Mouse (Mus musculus): Measurements from ENCODE around the gene H1f0. TPM values are rescaled to one million over a fixed set of nuclear protein-coding genes. Genes with fewer than 3 reads are reported as not detected.

H1f0 gene
- total and polyA plus RNA-seq, 3 experiments, result 94.6 to 204 (median 109) TPM

DNA sequence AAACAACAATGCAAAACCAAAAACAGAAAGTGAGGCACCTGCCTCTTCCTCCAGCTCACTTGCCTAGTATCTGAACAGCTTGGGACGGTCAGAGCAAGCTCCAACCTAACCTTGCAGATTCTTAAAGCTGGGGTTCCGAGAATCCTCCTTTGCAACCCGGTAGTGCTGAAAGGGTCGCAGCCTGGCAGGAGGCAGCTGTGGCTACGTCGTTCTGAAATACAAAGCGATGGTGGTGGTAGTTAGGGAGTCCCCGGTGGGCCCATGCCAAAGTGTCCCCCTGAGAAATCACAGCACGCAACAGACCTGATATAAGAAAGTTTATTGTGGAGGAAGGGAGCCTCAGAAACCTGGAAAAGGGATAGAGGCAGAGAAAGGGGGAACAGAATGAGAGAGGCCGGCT lies 10.1 kb downstream of the H1f0 start:
- DNase-seq, result no peak

DNA sequence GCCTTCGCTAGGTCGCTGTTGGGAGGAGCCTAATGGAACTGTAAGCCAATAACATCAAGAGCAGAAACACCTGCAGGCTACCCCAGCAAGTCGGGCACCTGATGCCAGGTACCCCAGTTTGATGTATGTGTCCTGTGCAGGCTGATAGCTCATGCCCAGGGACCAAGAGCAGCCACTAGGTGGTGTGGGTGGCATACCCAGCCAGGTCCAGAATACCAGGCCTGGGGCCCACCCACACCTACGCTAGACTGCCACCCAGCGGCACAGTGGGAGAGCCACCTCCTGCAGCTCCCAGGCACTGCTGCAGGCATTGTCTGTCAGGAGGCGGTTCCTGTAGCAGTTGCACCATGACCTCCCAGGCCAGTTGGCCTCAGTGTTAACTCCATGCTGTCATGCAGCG lies 10.6 kb downstream of the H1f0 start:
- peak; percentile 91 for DNase-seq

DNA sequence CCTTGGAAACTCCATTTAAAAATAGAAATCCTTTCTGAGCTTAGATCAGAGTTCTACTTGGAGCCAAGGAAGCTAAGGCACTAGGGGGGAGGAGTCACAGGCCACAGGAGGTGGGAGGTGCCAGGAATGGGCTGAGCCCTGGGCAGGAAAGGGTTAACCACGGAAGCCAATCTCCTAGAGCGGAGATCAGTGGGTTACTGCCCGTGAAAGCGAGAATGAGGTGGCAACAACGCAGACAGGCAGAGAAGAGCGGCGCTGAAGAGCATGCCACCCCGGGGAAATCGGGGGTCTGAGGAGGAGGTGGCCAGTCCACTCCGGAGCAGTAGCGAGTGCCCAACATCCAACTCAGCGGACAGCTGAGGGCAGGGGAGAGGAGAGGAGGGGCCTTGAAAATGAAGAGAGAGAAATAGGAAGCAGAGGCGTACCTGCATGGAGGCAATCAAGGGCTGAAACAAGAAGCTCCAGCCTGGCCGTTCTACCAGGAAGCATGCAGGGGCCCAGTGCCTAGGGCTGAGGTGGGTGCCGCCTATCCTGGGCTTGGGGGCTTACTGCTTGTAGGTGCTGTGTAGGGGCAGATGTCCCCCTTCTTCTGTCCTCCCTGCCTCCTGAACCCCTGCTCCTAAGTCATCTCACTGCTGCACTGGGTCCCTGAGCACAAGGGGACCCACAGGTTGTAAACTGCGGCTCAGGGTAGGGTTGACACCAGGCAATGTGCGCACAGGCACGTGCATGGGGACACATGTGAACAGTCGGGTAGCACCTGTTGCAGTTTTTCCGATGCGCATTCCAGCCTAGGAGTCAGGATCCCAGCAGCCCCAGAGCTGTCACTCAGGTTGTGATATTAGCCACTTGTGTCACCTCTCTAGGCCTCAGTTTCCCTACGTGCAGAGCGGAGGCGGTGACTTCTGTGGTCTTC lies 12.5 kb downstream of the H1f0 start:
- DNase-seq, result no peak

DNA sequence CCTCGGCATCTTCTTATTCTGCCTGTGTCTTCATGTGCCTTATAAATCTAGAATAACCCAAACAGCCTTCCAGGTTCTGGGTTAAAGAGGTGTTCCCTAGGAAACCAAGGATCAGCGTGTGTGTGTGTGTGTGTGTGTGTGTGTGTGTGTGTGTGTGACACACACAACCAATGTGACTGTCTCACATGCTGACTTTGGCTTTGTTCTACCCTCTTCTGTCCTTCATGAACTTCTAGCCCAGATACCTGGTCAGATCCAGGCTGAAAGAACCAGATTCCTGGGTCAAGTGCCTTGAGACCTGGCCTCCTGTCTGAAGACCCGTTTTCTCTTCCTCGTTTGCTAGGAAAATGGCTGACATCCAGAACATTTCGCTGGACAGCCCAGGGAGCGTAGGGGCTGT lies 13.3 kb downstream of the H1f0 start, which contains the start of gene Galr3:
Galr3 (plus strand) TSS at position 301 of the 400 bp plus-strand sequence.
- DNase-seq, result no peak

DNA sequence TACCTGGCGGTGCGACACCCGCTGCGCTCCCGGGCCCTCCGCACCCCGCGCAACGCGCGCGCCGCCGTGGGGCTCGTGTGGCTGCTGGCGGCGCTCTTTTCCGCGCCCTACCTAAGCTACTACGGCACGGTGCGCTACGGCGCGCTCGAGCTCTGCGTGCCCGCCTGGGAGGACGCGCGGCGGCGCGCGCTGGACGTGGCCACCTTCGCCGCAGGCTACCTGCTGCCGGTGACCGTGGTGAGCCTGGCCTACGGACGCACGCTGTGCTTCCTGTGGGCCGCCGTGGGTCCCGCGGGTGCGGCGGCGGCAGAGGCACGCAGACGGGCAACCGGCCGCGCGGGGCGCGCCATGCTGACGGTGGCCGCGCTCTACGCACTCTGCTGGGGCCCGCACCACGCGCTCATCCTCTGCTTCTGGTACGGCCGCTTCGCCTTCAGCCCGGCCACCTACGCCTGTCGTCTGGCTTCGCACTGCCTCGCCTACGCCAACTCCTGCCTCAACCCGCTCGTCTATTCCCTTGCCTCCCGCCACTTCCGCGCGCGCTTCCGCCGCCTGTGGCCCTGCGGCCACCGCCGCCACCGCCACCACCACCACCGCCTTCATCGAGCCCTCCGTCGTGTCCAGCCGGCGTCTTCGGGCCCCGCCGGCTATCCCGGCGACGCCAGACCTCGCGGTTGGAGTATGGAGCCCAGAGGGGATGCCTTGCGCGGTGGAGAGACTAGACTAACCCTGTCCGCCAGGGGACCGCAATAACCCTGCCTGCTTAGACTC lies 14.7 kb downstream of the H1f0 start:
- peak; percentile 31 for DNase-seq

DNA sequence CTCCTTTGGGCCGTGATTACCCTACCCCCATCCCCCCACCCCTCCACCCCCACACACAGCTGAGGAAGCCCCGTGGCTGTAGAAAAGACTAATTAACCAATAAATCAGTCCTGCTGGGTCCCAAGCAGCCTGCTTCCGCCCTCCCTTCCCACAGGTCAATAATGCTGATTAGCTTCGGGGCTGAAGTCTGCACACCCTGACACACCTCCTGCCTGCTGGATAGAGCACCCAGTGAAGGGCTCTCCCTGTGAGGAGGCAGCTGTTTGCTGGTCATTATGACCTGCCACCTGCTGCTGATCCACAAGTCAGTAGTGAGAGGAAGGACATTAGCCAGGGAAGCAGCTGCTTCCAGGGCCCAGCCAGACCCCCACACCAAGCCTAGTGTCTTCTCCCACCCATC lies 16.6 kb downstream of the H1f0 start:
- DNase-seq, result no peak

DNA sequence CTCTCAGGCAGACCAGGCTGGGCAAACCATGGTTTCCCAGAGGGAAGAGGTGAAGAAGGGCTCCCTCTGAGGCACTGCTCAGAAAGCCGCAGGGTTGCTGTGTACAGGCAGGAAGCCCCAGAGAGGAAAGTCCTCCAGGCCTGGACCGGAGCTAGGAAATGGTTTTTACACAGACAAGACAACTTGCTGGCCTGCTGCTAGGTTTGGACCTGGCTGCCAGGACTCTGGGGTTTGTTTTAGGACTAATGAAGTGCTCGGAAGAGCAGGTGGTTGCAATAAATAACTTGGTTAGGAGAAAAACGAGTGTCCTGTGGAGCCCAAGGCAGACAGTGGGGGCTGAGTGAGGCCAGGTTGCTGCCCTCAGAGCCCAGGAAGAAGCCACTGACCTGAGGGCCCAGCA lies 19.9 kb downstream of the H1f0 start:
- no peak for DNase-seq

DNA sequence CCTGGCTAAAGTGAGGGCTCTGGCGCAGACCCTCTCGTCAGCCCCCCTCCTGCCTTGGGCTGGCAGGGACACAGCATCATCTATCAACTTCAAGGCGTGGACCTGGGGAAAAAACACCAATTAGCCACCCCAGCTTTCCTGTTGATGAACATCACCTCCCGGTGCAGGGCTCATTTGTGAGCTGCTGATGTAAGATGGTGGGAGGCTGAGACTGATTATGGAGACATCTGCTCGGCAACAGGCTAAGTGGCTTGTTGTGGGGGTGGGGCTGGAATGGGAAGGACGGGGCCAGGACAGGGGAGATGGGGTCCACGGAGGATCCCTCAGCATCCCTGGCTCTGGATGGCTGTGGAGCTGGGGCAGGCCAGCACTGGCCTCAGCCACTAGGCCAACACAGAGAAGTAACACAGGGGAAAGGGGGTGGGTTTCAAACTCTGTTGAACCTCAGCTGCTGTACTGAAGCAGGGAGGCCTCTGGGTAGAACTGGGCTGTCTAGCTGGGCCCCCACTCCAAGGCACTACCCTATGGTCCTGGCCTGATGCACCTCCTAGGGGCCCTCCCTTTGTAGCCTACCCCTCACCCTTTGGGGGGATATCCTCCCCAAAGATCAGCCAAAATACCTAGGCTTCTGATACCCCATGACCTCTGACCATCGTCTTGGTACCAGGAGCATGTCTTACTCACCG lies 22.1 kb downstream of the H1f0 start:
- no peak for DNase-seq

DNA sequence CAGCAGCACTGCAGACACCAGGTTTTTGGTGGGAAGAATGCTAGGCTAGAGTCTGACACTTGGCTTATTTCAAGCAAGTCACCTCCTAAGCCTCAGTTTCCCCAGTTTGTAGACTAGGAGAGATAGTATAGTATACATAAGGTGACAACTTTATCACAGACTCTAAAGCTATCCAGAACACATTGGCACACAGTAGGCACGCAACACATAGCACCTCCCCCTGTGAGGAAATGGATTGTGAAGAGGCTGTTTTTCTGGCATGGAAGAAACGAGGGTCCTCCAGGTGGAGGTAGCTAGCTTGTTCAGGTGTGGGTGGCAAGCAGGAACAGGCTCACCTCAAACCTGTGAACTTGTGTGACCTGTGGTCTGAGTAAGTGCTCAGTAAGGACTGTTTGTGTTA lies 22.7 kb downstream of the H1f0 start:
- DNase-seq, result no peak

DNA sequence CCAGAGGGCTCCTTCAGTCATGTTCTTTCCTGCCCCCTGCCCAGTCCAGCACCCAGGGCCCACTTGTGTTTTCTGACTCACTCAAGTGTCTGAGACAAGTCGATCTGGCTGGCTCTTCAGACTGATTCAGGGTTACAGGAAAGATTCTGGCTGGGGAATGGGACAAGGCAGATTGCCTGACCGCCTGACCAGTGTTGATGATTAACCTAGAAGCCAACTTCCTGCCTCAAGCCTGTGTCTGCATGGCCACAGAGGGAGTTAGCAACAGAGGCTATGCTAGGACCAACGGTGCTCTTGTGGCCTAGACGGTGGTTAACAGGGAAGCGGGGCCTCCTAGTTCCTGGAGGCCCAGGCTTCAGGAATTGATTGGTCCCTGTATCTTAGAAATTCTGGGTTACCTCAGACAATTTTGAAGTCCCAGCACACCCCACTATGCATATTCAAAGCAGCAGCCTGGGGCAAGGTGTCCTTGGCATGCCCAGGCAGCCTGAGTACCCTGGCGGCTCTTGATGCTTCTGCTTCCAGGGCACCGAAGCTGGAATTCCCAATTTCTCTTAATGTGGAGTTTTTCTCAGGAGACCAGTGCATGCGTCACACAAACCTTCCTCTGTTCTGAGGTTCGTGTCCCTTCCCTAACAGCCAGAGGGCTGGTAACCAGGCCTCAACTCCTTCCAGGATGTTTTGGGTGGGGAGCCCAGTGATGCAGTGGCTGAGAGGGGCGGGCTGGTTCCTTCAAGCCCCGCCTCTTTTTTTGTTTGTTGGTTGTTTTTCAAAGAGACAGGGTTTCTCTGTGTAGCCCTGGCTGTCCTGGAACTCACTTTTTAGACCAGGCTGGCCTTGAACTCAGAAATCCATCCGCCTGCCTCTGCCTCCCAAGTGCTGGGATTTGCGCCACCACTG lies 23.5 kb downstream of the H1f0 start:
- no peak for DNase-seq

DNA sequence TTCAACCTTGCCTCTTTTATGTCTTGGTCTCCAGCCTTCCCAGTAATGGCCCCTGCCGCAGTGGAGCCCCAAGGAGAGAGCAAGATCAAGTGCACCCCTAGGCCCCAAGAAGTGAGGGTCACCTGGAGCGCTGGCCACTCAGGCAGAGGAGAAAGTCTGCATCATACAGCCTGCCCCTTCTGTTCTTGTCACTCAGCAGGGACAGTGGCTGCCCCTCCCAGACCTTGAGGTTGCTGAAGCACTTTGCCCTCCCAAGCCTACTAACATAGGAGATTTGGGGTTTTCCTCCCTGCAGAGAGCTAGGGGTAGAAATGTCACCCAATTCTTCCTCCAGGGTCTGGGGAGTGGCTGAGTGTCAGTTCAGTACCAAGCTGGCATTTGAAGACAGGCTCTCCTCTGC lies 24.1 kb downstream of the H1f0 start:
- no peak for DNase-seq

DNA sequence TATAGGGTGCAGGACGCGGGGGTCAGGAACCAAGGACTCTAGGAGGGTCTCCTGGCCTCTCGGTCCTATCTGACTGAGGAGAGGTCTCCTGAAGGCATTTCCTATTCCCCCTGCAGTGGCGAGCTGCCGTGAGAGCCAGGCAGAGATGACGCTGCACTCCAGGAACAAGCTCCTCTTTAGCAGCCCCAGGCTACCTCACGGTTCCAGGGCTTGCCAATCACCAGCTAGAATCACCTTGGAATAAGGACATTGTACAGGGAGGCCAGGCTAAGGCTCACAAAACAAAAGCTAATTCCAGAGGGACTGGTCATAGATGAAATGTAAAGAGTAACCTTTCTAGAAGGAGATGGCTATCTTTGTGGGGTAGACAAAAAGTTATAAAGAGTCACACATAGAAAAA lies 28.4 kb downstream of the H1f0 start:
- no peak for DNase-seq

DNA sequence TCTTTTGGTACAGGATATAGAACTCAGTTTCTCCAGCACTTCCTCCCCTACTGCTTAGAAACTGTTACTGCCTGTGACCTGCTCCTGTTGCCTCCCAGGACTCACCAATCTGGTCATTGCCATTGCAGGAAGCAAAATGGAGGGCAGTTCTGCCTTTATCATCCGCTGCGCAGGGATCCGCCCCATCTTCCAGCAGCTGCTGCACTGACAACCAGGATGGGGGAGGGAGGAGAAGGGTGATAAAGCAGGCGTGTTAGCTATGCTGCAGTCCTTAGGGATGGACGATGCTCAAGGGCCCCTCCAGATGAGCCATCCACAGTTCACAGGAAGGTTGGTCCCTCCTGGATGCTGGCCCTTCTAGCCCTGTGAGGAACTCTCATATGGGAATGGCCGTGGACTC lies 29.6 kb downstream of the H1f0 start:
- DNase-seq, result no peak

DNA sequence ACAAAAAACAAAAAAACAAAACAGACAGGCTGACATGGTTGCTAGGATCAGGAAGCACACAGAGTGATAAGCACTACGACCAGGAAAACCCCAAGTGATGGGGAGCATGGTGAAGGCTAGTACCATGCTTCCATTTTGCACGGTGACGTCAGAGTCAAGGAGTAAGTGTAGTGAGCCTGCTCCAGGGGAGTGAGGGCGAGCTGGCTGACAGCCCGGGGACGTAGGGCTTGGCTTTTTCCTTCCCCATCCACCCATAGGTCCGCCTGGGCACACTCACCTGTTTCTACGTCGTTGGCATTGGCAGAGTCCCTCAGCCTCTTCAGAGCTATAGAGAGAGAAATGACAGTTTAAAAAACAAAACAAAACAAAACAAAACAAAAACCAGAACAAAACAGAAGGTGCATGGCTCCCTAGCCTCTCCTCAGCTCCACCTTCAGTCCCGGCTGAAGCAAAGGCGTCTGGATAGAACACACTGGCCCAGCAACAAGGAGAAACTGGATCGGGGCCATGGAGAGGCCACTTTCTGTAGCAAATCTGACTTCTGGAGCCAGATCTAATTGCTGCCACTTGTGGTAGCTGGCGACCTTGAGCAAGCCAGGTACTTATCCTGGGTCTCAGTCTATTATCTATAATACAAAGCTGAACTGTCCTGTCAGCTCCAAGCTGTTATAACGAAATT lies 32.8 kb downstream of the H1f0 start:
- no peak for DNase-seq

DNA sequence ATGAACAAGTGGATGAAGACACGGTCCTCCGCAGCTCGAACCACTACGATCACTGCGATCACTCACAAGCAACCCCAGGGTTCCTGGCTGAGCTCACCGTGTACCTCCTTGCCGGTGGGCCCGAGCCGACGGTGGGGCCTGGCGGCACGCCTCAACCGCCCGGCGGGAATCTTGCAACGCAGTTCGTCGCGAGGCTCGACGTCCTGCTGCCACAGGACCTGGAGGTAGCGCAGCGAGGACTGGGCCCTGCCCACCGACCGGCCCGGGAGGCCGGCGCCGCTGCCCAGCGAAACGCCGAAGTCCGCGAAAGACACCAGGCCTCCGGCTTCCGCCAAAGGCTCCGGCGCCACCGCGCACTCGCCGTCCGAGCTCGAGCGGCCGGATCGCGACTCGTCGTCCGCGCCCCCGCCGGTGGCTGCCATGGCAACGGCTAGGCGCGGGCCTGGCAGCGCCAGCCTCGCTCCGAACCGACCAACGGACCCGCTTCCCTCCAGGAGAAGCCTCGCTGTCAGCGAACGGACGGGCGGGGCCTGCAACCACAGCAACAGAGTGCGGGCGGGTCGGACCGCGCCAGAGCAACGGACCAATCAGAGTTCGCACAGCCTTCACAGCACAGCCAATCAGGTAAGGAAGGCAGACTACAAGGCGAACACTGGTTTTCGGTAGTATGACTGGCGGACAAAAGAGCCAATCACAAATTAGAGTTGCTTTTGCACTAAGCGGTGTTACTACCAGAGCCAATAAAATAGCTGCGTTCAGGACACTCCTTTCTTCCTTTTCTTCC lies 34.3 kb downstream of the H1f0 start, which contains the start of gene Ankrd54:
Ankrd54 (minus strand) TSS at position 518 of the 784 bp plus-strand sequence.
- peak; percentile 98 for DNase-seq

DNA sequence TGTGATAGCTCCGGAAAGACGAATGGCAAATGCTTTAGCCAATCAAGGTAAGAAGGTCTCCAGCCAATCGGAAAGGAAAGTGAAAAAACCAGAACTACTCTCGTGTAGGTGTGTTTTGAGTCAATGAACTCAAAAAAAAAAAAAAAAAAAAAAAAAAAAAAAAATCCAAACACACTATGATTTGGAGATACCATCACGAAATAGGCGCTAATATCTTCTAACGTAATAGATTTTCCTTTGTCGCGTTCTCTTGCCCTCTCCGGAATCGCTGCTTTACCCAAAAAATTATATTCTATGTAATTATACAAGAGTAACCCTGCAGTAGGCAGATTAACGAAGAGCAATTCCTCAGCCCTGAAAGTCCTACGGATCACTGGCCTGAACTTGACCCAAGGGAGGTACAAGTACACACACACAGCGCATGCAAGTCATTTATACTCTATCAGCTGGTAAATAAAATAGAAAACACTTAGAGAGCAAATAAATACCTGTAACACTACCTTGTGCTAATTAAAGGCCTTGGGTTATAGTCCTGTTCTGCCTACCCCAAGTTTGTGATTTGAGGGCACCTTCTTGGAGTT lies 35.0 kb downstream of the H1f0 start:
- no peak for DNase-seq

DNA sequence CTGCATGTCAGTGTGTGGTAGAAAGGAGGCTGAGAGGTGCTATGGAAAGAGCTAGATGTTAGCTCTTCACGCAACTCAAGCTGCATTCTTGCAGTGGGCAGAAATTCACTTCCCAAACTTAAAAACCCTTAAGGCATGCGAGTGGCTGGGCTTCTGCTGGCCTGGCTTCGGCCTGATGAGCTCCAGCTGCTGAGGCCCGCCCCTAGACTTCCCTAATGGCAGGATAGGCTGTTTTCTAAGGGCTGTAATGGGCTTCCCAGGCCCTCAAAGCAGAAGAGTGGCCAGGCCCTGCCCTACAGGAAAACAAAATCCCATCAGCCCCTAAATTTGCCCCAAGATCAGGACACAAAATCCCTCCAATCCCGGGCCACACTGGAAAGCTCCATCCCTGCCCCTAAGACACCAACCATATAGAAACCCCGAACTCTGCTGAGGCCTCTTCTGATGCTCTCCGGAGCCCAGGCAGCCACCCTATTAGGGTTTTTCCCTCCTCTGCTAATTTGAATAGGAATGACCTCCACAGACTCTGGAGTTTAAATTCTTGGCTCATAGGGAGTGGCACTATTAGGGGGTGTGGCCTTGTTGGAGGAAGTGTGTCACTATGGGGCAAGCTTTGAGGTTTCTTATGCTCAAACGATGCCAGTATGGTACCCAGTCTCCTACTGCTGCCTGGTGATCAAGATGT lies 37.0 kb downstream of the H1f0 start:
- no peak for DNase-seq

DNA sequence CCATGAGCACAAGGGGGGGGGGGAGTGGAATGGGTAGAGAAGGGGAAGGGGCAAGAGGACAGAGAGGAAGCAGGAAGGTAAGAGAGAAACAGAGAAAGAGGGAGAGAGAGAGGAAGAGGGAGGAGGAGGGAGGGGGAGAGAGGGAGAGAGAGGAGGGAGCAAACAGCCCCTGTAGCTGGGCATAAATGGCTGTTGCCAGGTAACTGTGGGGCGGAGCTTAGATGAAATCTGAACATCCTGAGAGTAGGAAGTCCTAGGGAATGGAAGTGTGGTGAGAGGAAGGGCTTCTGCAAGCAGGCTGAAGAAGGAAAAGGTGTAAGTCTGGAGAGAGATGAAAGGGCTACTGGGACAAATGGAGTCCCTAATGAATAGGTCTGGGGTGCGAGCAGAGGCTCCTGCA lies 38.0 kb downstream of the H1f0 start:
- no peak for DNase-seq

DNA sequence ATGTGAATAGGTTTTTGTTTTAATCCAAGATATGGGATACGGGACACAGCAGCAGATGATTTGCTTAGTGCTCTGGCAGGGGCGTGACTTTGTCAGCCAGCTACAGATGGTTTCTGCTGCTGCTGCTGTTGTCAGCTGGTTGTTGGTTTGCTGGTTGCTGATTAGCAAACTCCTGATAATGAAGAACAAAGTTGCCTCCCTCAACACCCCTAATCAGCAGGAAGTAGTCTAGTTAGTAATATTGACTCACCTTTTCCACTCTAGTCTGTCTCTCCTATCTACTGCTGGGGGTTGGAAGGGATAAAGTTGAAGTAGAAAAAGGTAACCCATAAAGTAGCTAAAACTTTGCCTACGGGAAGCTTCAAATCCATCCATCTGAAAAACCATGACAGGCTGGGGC lies 39.4 kb downstream of the H1f0 start:
- no peak for DNase-seq

Measured in adrenal gland, adult 2 months (tissue).